In the genomic region with DNA sequence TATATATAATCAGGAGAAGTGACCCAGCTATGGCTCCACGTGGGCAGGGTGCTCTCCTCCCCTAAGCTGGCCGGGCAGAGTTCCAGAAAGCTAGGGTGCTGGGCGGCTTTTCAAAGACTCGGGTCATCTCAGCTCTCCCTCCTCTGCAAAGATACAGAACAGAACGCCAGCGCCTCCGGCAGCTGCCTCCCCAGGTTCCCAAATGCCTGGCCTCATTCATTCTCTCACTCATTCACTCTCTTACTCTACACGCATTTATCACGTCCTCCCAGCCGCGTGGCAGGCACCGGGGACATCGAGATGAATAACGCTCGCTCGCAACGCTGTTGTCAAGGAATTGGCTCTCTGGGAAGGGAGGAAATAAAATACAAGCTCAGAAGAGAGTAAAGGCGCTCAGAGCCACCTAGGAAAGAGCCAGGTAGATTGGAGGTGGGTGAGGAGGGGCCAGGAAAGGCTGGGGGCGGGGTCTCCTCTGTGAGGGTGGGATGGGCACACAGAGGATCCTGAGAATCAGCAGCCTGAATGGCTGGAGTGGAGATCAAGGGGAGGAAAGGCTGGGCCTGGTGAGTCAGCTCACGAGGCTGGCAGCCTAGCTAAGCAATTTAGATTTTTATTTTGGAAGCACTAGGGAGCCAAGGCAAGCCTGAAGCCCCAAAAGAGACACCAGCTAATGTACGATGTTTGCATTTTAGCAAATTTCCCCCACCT, we compare ENCODE assay signal across 10 mouse cellular contexts. TPM values are rescaled to one million over a fixed set of nuclear protein-coding genes. Genes with fewer than 3 reads are reported as not detected.
DNase-seq lines count a peak whose midpoint lies in the region; ATAC-seq lines count a peak whose summit lies in the region.
"Had no signal": no experiment of that assay in that cellular context is flagged by ENCODE, and none has a peak within 500 bp of the region (broad histone marks: within the 10 kb centered on the region; RNA-seq: fewer than 3 reads in every experiment).

No protein-coding gene starts in this region.

- H3K27ac ChIP-seq in hindbrain, embryonic 11.5 days (ENCODE audit: low read depth, low read length), result no peak overlapping the region

- H3K4me2 ChIP-seq in hindbrain, embryonic 11.5 days (replicated peaks; ENCODE audit: low read depth, low read length), result peak overlapping the region; percentile 1; the same call in 1 of the 2 replicates

- DNase-seq in frontal cortex, postnatal 36 days (ENCODE audit: low spot score in 2 of 2), result no peak
- DNase-seq in right cerebral cortex, postnatal 4 days, result peak; percentile 49
- DNase-seq in right cerebral cortex, postnatal 14 days, result no peak
- DNase-seq in hindbrain, embryonic 11.5 days (ENCODE audit: low spot score), result no peak
- peak; percentile 7 for DNase-seq in skeletal muscle tissue, adult 2 months (ENCODE audit: low read depth, low spot score)
- DNase-seq in layer of hippocampus, adult 9-10 months (ENCODE audit: low spot score), result no peak
- no peak for DNase-seq in thymus, adult 18-20 months
- DNase-seq: gastrocnemius, postnatal 25 days; kidney, adult 8-10 months had no signal

- no peak overlapping the region for H3K9ac ChIP-seq in hindbrain, embryonic 11.5 days (ENCODE audit: low read depth, low read length)

- no peaks in the 10 kb centered on the region for H3K9me3 ChIP-seq in hindbrain, embryonic 11.5 days (ENCODE audit: control insufficient read depth, low read length)

- no peaks in the 10 kb centered on the region for H3K27me3 ChIP-seq in hindbrain, embryonic 11.5 days (ENCODE audit: control insufficient read depth, insufficient read depth, low read length)

- ATAC-seq in frontal cortex, adult (ENCODE audit: low TSS enrichment), result peak; percentile 83
- ATAC-seq in hindbrain, embryonic 11.5 days (ENCODE audit: low FRiP score), result no peak

- H3K4me1 ChIP-seq in hindbrain, embryonic 11.5 days (replicated peaks; ENCODE audit: control insufficient read depth, insufficient read depth, low read length), result 0 out of 2 replicates have a peak, but pooled peaks cover 2% of the 10 kb centered on the region

- WGBS in hindbrain, embryonic 11.5 days, result 28% methylated on average over 21 of the region's 21 CpGs

- H3K36me3 ChIP-seq in hindbrain, embryonic 11.5 days (ENCODE audit: control insufficient read depth, insufficient read depth, low read length), result no peaks in the 10 kb centered on the region

- H3K4me3 ChIP-seq in hindbrain, embryonic 11.5 days (ENCODE audit: low read depth, low read length), result no peak overlapping the region

RNA-seq across cellular contexts. Expression of a gene that starts 18.7 kb away (rescaled TPM):
- 28.6 and 30.7 TPM in 2 replicates for polyA plus RNA-seq in hindbrain, embryonic 11.5 days (2014; fragmentation: Nextera tagmentation; extraction: Ambion mirVana)

Comparison
In these comparisons a context has a peak if more than half of its experiments do, and no peak if none do; other contexts are left out.
1. DNase-seq: peak in right cerebral cortex, postnatal 4 days (single experiment) and skeletal muscle tissue, adult 2 months (single experiment); none in frontal cortex, postnatal 36 days (0 of 2), right cerebral cortex, postnatal 14 days (single experiment), hindbrain, embryonic 11.5 days (single experiment), layer of hippocampus, adult 9-10 months (single experiment) and thymus, adult 18-20 months (0 of 2).